Mouse (Mus musculus): Measurements from ENCODE around the gene Emcn. TPM values are rescaled to one million over a fixed set of nuclear protein-coding genes. Genes with fewer than 3 reads are reported as not detected.
A peak's percentile ranks its signal among the peaks of the same experiment; 100 is the strongest.

Gene Emcn
- polyA plus RNA-seq (2011; ENCODE audit: insufficient read length, low read depth, missing spikeins) = 1.6 TPM in 1 of 2 replicates, not detected in the other

DNA sequence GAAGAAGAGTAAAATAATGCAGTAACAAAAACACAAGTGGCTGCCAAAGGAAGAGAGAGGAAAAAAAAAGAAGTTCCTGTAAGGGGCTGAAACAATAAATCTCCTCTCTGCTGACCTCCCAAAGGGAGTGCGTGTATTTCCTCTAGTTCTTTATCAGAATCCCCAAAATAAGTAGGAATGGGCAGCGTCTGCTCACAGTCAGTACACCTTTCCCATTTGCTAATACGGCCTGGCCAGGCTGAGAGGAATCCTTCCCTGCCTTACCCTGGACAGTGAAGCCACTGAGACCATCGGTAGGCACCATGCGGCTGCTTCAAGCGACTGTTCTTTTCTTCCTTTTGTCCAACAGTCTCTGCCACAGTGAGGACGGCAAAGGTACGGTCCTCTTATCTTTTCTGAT is at the start of gene Emcn:
Emcn (plus strand) TSS at position 130 of the 400 bp plus-strand sequence.
- no peak for TF ChIP-seq CTCF (IDR thresholded peaks at IDR 0.05; ENCODE audit: borderline replicate concordance, insufficient read depth, low read length)
- TF ChIP-seq POLR2A (IDR thresholded peaks at IDR 0.05; ENCODE audit: low read depth, low read length) = no peak
- Histone ChIP-seq H3K4me1 (ENCODE audit: control insufficient read depth, insufficient read depth, low read length) (no peaks in the 10 kb centered on the region), H3K4me3 (ENCODE audit: insufficient read depth, low read length) (no peak within 1 kb of the TSS), H3K27ac (ENCODE audit: insufficient read depth, low read length) (no peak within 1 kb of the TSS)

DNA sequence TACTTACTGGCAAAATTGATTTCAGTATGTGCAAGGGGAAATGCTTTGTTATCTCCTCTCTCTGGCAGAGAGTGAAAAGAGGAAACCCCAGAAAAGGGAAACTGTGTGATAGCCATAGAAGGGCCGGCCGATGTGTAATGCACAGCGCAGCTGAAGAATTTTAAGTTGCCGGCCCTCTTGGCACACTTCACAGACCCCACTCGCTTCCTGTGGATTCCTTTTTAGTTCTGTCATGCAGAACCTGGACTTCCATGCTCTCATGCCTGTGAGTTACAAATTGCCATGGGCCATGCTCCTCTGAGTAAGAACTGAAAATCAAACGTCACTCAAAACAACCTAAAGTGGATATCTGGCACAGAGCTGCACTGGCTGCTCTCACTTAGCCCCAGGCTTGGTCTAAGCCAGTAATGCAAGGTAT is 47.7 kb upstream of the Emcn start:
- Histone ChIP-seq H3K4me3 (ENCODE audit: insufficient read depth, low read length) (no peak overlapping the region), H3K27ac (ENCODE audit: insufficient read depth, low read length) (peak overlapping the region; percentile 53; the same call in 1 of the 2 replicates)
- no peak for TF ChIP-seq CTCF (IDR thresholded peaks at IDR 0.05; ENCODE audit: borderline replicate concordance, insufficient read depth, low read length)
- no peak for TF ChIP-seq POLR2A (IDR thresholded peaks at IDR 0.05; ENCODE audit: low read depth, low read length)

DNA sequence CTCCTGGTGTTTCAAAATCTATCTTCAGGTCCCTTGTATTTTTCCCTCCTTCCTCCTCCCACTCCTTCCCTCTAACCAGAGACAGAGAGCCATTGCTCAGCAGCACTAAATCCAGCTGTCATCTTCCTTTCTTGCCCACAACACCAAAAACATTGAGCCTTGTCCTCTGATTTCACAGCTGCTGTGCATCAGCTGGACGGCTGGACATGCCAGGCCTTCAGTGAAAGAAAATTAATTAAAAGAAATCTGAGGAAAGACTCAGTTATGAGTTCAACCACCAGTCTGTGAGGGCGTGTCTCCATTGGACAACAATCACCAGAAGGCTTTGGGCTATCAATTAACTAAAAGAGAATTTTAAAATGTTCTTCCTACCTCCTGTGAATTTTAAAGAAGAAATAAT is 42.6 kb upstream of the Emcn start:
- TF ChIP-seq POLR2A (IDR thresholded peaks at IDR 0.05; ENCODE audit: low read depth, low read length) = no peak
- TF ChIP-seq CTCF (IDR thresholded peaks at IDR 0.05; ENCODE audit: borderline replicate concordance, insufficient read depth, low read length) = no peak
- Histone ChIP-seq H3K4me1 (ENCODE audit: control insufficient read depth, insufficient read depth, low read length) (peaks cover 2% of the 10 kb centered on the region; the same call in 1 of the 2 replicates), H3K4me3 (ENCODE audit: insufficient read depth, low read length) (no peak overlapping the region), H3K27ac (ENCODE audit: insufficient read depth, low read length) (no peak overlapping the region)

More for the DNA sequence above, 47.7 kb upstream of the Emcn start:
- H3K4me1 ChIP-seq (ENCODE audit: control insufficient read depth, insufficient read depth, low read length) = peaks cover 4% of the 10 kb centered on the region; the same call in 1 of the 2 replicates

DNA sequence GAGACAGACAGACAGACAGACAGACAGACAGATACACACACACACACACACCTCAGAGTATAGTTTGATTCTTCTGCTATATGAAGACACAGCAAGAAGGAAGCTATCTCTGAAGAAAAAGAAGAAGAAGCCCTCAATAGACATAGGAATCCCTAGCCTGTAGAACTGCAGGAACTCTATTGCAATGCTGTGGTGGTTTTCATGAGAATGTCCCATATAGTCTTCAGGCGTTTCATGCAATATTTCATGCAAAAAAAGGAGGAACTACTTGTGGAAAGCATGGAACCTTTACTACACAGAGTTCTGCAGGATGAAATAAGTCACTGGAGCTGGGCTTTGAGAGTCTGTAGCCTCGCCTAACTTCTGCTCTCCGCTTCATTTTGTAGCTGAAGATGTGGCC is 40.7 kb upstream of the Emcn start:
- no peak overlapping the region for H3K27ac ChIP-seq (ENCODE audit: insufficient read depth, low read length)
- no peak overlapping the region for H3K4me3 ChIP-seq (ENCODE audit: insufficient read depth, low read length)
- TF ChIP-seq CTCF (IDR thresholded peaks at IDR 0.05; ENCODE audit: borderline replicate concordance, insufficient read depth, low read length) (no peak), POLR2A (IDR thresholded peaks at IDR 0.05; ENCODE audit: low read depth, low read length) (no peak)
- peaks cover under 1% of the 10 kb centered on the region; the same call in 1 of the 2 replicates for H3K4me1 ChIP-seq (ENCODE audit: control insufficient read depth, insufficient read depth, low read length)

DNA sequence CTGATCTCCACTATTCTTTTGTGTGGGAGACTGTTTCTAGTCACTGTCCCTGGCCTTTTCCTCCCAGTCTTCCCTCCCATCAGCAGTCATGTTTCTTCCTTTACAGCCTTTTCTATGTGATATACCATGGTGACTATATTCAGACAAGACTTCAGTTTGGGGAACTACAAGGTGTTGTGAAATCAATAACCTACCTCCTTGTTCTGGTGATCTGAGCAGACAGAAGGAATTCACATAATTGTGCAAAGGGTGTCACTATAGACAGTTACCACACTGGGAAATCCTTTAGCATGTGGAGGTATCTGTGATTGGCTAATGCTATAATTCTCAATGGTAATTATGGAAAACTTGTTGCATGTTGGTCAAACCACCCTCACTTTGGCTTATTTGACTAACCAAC is 39.7 kb upstream of the Emcn start:
- no peak for TF ChIP-seq CTCF (IDR thresholded peaks at IDR 0.05; ENCODE audit: borderline replicate concordance, insufficient read depth, low read length)
- TF ChIP-seq POLR2A (IDR thresholded peaks at IDR 0.05; ENCODE audit: low read depth, low read length) = no peak

DNA sequence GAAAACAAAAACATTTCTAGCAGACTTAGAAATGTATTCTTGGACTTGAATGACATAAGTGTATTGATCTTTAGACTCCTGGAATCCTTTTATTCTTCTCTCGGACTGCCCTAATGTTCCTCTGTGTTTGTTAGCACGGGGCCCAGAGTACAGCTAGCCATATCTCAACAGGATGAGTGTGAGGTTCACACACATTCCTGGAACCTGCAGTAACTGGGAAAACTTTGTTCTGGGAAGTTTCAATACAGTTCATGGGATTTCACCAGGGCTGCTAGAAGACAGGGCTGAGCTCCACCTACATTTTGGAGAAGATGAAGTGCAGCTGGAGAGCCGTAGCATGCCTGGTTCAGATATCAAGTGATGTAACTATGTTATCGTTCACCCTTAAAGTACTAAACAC is 38.1 kb upstream of the Emcn start:
- TF ChIP-seq CTCF (IDR thresholded peaks at IDR 0.05; ENCODE audit: borderline replicate concordance, insufficient read depth, low read length) (no peak), POLR2A (IDR thresholded peaks at IDR 0.05; ENCODE audit: low read depth, low read length) (no peak)
- Histone ChIP-seq H3K4me3 (ENCODE audit: insufficient read depth, low read length) (no peak overlapping the region), H3K4me1 (ENCODE audit: control insufficient read depth, insufficient read depth, low read length) (no peaks in the 10 kb centered on the region), H3K27ac (ENCODE audit: insufficient read depth, low read length) (no peak overlapping the region)

More for the DNA sequence above, 39.7 kb upstream of the Emcn start:
- no peak overlapping the region for H3K27ac ChIP-seq (ENCODE audit: insufficient read depth, low read length)
- no peaks in the 10 kb centered on the region for H3K4me1 ChIP-seq (ENCODE audit: control insufficient read depth, insufficient read depth, low read length)
- no peak overlapping the region for H3K4me3 ChIP-seq (ENCODE audit: insufficient read depth, low read length)

DNA sequence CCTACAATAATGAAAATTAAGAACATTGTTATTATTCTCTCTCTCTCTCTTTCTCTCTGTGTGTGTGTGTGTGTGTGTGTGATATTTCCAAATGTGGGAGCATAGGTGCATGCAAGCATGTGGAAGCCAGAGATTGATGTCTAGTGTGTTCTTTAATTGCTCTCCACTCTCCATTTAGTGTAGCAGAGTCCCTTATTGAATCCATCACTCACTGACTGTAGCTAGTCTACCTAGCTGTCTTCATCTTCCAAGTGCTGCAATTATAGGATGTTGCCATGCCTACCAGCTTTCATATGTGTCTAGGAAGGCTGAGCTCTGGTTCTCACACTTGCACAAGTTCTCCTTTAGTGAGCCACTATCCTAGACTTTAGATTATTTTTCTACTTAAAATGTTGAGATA is 30.9 kb upstream of the Emcn start:
- Histone ChIP-seq H3K27ac (ENCODE audit: insufficient read depth, low read length) (no peak overlapping the region), H3K4me3 (ENCODE audit: insufficient read depth, low read length) (no peak overlapping the region), H3K4me1 (ENCODE audit: control insufficient read depth, insufficient read depth, low read length) (peaks cover 2% of the 10 kb centered on the region; the same call in 1 of the 2 replicates)
- TF ChIP-seq CTCF (IDR thresholded peaks at IDR 0.05; ENCODE audit: borderline replicate concordance, insufficient read depth, low read length) (no peak), POLR2A (IDR thresholded peaks at IDR 0.05; ENCODE audit: low read depth, low read length) (no peak)

DNA sequence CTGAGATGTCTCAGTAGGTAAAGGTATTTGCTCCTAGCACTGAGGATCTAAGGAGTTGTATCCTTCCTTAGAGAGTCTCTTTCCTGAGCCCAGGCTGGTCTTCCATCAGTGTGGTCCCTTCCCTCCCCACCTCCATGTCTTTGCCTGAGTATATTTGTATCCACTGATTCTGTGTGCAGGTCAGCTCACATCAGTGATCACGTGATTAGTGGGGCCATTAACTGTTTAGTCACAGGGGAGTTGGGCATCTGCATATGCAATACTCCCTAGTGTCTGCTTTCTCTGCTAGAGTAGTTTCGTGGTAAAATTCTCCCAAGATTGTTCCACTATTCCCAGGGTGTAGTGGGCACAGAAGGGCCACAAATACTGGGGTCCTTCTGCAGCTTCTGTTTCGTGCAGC is 28.3 kb upstream of the Emcn start:
- H3K4me3 ChIP-seq (ENCODE audit: insufficient read depth, low read length) = no peak overlapping the region
- TF ChIP-seq POLR2A (IDR thresholded peaks at IDR 0.05; ENCODE audit: low read depth, low read length) = no peak
- TF ChIP-seq CTCF (IDR thresholded peaks at IDR 0.05; ENCODE audit: borderline replicate concordance, insufficient read depth, low read length) = no peak
- no peak overlapping the region for H3K27ac ChIP-seq (ENCODE audit: insufficient read depth, low read length)
- peaks cover 2% of the 10 kb centered on the region; the same call in 1 of the 2 replicates for H3K4me1 ChIP-seq (ENCODE audit: control insufficient read depth, insufficient read depth, low read length)

DNA sequence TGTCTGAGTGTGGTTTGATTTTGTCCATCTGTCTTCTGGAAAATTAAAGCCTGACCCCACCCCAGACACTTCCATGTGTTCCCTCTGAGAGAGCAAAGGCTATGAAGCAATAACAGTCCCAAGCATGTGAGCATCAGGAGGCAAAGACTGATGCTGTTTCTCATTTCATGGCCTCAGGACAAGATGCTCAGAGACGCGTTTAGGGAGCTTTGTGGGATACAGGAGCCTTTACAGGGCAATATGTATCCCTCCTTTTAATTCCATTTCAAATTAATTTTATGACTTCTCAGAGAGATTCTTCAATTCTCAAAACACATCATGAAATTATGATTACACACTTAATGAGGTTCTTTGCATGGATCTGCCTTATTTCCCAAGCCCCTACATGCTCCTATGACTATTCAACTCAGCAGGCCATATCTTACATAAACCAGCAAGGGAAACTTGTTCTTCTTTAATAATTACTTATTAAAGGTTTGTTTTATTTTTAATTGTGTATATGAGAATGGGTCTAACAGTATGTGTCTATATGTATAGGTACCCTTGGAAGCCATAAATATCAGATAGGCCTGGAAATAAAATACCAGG is 27.0 kb upstream of the Emcn start:
- TF ChIP-seq POLR2A (IDR thresholded peaks at IDR 0.05; ENCODE audit: low read depth, low read length) = no peak
- TF ChIP-seq CTCF (IDR thresholded peaks at IDR 0.05; ENCODE audit: borderline replicate concordance, insufficient read depth, low read length) = no peak
- Histone ChIP-seq H3K4me1 (ENCODE audit: control insufficient read depth, insufficient read depth, low read length) (peaks cover 2% of the 10 kb centered on the region; the same call in 1 of the 2 replicates), H3K4me3 (ENCODE audit: insufficient read depth, low read length) (no peak overlapping the region), H3K27ac (ENCODE audit: insufficient read depth, low read length) (no peak overlapping the region)

DNA sequence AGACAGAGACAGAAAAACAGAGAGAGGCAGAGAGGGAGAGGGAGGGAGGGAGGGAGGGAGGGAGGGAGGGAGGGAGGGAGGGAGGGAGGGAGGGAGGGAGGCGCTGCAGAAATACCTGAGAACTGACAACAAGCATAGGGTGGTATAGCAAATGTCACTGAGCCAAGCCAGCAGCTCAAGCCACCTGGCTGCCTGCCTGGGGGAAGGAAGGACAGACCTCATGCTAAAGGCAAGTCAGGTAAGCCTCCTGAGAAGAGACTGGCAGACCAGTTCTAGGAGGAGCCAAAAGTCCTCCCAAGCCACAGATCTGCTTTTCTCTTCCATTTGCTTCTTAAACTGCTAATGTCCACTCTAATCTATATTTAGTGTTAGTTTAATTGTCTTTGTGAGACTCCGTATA is 22.5 kb upstream of the Emcn start:
- TF ChIP-seq POLR2A (IDR thresholded peaks at IDR 0.05; ENCODE audit: low read depth, low read length) (no peak), CTCF (IDR thresholded peaks at IDR 0.05; ENCODE audit: borderline replicate concordance, insufficient read depth, low read length) (no peak)
- no peak overlapping the region for H3K4me3 ChIP-seq (ENCODE audit: insufficient read depth, low read length)
- H3K4me1 ChIP-seq (ENCODE audit: control insufficient read depth, insufficient read depth, low read length) = no peaks in the 10 kb centered on the region
- H3K27ac ChIP-seq (ENCODE audit: insufficient read depth, low read length) = no peak overlapping the region

All from embryonic fibroblast, embryonic 13.5 days (primary cell).